Mouse (Mus musculus): ENCODE measurements around the gene Myt1l. TPM values are rescaled to one million over a fixed set of nuclear protein-coding genes. Genes with fewer than 3 reads are reported as not detected.

The Myt1l gene
- polyA plus RNA-seq, 1 experiment, result 369 TPM

DNA sequence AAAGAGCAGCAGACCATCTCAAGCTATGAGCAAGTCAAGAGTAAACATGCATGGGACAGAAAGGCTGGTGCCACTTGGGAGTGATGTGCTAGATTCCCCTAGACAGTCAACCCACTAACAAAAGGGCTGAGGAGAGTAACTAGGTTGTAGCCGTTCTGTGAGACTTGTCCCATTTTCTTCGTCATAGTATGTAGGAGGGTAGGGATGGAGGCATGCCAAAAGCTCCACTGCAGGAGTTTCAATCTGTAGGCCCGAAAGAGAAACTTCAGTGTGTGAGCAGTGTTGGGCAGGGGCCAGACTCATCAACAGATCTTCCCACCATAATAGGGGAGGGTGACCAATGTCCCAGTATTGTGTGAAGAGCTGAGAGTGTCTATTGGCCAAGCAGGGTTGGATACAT, 178.9 kb downstream of the Myt1l start:
- no peak for TF ChIP-seq POLR2A (IDR thresholded peaks at IDR 0.05; ENCODE audit: insufficient read depth, low read depth, low read length)
- H3K4me1 ChIP-seq (ENCODE audit: control insufficient read depth, insufficient read depth, low read length), result peaks cover 14% of the 10 kb centered on the region
- H3K4me3 ChIP-seq (ENCODE audit: insufficient read depth, low read depth, low read length), result no peak overlapping the region
- 41% methylated on average over 3 of the region's 3 CpGs for WGBS
- no peak overlapping the region for H3K27ac ChIP-seq (ENCODE audit: insufficient read depth, low read depth, low read length)

DNA sequence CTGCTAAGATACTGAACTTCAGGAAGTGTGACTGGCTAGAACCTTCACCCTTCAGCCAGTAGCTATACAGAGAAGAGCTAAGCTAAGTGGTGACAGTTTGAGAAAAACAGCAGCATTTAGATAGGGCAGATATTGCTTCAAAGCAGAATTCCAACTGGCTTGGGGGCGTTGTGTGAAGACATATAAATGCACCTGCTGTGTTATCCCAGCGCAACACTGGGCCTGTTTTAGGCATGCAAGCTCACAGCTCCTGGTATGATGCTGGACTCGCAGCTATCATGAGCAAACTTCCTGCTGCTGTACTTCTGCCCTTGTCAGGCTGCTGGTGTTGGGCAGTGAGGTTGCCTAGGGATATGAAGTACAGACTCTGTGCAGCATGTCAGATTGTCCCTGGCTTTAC, 180.0 kb downstream of the Myt1l start:
- 43% methylated on average over 3 of the region's 3 CpGs for whole genome bisulfite sequencing
- H3K27ac ChIP-seq (ENCODE audit: insufficient read depth, low read depth, low read length), result no peak overlapping the region
- no peak overlapping the region for H3K4me3 ChIP-seq (ENCODE audit: insufficient read depth, low read depth, low read length)
- H3K4me1 ChIP-seq (ENCODE audit: control insufficient read depth, insufficient read depth, low read length), result peaks cover 9% of the 10 kb centered on the region
- no peak for TF ChIP-seq CTCF (IDR thresholded peaks at IDR 0.05; ENCODE audit: insufficient read depth, low read depth, low read length)
- no peak for TF ChIP-seq POLR2A (IDR thresholded peaks at IDR 0.05; ENCODE audit: insufficient read depth, low read depth, low read length)

DNA sequence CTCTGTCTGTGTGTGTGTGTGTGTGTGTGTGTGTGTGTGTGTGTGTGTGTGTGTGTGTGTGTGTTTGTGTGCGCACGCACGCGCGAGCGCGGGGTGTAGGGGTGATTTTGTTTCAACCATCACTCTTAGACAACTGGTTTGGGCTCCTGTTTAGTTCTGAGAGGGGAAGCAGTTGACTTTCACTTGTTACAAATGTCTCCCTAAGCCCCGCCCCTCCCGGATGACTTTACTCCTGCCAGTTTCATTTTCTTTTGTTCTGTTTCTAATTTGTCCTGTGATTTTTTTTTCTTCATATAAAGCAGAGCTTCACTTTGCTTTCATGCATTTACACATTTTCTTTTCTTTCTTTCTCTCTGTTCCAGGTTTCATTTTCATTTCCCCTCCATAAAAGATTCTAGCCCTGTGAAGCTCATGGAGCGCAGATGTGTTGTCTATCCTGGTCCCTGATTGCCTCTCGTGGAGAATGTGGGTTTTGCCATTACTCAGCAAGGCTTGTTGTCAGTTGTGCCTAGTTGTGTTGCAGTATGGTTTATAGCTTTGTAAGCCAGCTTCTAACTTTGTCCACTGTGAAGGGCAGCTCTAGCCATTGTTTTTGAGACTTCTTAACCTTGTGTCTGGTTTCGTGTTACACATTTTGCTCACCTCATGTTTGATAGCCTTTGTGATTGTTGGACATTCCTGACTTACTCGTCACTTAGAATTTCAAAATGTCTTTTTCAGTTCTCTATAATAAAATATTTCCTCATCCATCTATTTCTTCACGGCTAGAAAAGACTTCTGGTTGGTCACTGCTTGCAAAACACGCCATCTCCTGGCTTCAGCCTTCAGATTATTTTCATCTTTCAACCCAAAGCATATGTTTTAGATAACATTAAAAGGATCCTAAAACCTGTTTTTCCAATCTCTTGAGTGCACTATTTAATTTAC, 184.9 kb downstream of the Myt1l start:
- H3K4me1 ChIP-seq (ENCODE audit: control insufficient read depth, insufficient read depth, low read length), result peaks cover 3% of the 10 kb centered on the region; the same call in 1 of the 2 replicates
- no peak overlapping the region for H3K4me3 ChIP-seq (ENCODE audit: insufficient read depth, low read depth, low read length)
- WGBS, result 80% methylated on average over 15 of the region's 15 CpGs
- TF ChIP-seq POLR2A (IDR thresholded peaks at IDR 0.05; ENCODE audit: insufficient read depth, low read depth, low read length) (no peak), CTCF (IDR thresholded peaks at IDR 0.05; ENCODE audit: insufficient read depth, low read depth, low read length) (no peak)
- H3K27ac ChIP-seq (ENCODE audit: insufficient read depth, low read depth, low read length), result no peak overlapping the region

DNA sequence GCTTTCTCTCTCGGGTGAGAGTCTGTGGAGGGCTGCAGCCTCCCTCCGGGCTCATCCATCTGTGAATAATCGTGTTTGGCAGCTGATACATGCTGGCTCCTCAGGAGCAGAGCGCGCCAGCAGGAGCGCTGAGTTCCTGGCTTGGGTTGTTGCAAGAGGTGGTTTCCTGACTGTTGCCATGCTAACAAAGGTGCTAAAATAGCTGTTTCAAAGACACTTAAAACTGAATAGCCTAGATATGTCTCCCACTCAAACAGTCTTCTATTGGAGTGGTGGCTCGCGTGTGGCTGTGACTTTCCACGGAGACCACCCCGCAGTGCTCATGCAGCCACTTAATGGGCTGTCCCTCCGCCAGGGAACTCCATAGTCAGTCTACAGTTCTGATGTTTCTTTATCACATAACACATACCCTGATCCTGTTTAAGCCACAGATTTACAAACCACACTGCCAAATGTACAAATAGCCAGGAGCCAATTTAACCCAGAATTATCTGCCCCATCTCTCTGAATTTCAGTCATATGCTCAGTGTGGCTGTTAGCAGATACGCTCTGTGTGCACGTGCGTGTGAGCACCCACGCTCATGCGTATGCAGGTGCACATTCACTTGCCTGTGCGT, 195.6 kb downstream of the Myt1l start:
- no peak overlapping the region for H3K4me3 ChIP-seq (ENCODE audit: insufficient read depth, low read depth, low read length)
- no peak overlapping the region for H3K27ac ChIP-seq (ENCODE audit: insufficient read depth, low read depth, low read length)
- 36% methylated on average over 17 of the region's 17 CpGs for WGBS
- H3K4me1 ChIP-seq (ENCODE audit: control insufficient read depth, insufficient read depth, low read length), result peaks cover 8% of the 10 kb centered on the region
- no peak for TF ChIP-seq POLR2A (IDR thresholded peaks at IDR 0.05; ENCODE audit: insufficient read depth, low read depth, low read length)
- no peak for TF ChIP-seq CTCF (IDR thresholded peaks at IDR 0.05; ENCODE audit: insufficient read depth, low read depth, low read length)

DNA sequence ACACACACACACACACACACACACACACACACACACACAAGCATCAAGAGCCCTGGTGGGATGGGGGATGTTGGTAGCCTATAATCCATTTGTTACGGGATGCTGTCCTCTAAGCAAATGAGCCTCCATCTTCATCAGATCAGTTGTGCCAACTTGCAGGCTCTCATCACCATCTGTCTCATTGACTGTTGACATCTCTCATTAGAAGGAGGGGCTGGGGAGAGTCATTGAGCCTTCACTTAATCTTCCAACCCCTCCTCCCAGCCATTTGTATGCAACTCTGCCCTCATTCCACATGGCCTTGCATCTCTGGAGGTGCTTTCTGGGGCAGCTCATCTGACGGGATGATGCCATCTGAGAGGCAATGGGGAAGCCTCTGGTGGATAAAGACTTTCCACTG, 200.1 kb downstream of the Myt1l start:
- TF ChIP-seq CTCF (IDR thresholded peaks at IDR 0.05; ENCODE audit: insufficient read depth, low read depth, low read length) (no peak), POLR2A (IDR thresholded peaks at IDR 0.05; ENCODE audit: insufficient read depth, low read depth, low read length) (no peak)
- WGBS, result 69% methylated on average over 2 of the region's 2 CpGs
- Histone ChIP-seq H3K4me3 (ENCODE audit: insufficient read depth, low read depth, low read length) (no peak overlapping the region), H3K4me1 (ENCODE audit: control insufficient read depth, insufficient read depth, low read length) (peaks cover 8% of the 10 kb centered on the region), H3K27ac (ENCODE audit: insufficient read depth, low read depth, low read length) (no peak overlapping the region)

DNA sequence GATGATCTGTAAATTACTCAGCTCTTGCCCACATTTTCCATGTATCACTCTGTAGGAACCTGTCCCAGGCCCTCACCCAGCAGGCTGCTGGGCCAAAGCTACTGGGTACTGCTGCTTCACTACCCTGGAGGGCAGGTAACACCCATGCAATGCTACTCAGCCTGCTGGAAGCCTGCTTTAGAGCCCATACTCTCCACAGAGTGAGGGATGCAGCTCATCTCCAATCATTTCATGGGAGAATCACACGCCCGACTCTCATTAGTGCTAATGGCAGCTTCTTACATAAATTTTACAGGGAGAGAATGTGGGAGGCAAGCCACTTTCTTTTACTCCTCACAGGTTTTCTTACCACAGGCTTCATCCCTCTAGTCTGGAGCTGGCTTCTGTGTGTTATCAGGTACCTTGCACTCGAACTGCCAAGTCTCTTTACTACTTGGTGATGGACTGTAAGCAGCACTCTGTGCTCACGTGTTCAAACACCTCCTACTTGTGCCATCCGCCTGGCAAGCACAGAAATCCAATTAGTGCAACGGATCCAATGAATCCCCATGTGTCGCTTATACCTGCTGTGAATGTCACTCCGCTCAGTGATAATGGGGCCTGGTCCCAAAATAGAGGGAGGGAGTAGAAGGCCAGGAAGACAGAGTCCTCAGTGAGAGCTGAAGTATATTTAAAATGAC, 212.3 kb downstream of the Myt1l start:
- 53% methylated on average over 8 of the region's 8 CpGs for WGBS
- TF ChIP-seq POLR2A (IDR thresholded peaks at IDR 0.05; ENCODE audit: insufficient read depth, low read depth, low read length) (no peak), CTCF (IDR thresholded peaks at IDR 0.05; ENCODE audit: insufficient read depth, low read depth, low read length) (no peak)
- Histone ChIP-seq H3K27ac (ENCODE audit: insufficient read depth, low read depth, low read length) (no peak overlapping the region), H3K4me1 (ENCODE audit: control insufficient read depth, insufficient read depth, low read length) (peaks cover 17% of the 10 kb centered on the region), H3K4me3 (ENCODE audit: insufficient read depth, low read depth, low read length) (no peak overlapping the region)

DNA sequence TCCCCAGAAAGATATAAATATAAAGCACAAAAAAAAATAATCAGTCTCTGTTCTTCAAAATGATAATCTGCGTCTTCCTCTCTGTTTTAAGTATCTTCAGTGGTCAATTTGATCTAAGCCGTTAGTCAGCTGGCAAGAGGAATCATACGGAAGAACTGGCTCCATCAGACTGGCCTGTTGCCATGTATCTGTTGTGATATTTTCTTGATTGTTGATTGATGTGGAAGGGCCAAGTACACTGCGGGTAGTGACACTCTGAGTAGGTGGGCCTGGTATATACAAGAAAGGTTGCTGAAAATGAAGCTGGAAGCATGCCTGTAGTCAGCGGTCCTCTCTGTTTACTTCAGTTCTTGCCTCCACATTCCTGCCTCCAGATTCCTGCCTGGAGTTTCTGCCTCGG, 213.0 kb downstream of the Myt1l start:
- no peak overlapping the region for H3K27ac ChIP-seq (ENCODE audit: insufficient read depth, low read depth, low read length)

DNA sequence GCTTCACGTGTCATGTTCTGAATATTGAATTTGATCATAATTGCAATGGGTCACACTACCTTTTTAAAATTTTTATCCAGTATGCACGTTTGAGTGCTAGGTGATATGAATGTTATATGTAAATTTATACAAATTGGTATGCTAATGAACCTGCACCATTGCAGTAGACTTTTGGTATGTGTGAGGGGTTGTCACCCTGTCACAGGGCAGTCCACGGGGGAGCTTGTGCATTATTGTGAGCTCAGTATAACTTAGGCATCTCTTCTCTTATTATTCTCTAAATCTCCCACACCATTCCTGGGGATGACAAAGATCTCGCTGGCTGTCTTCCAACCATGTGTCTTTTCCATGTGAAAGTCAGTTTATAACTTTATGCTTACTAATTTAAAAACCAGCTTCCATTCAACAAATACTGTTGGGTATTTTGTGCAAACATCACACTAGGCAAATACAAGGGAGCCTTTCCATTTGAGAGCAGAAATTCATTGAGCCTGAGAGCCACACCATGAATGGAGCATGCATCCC, 222.5 kb downstream of the Myt1l start:
- WGBS, result 64% methylated on average over 4 of the region's 4 CpGs
- Histone ChIP-seq H3K27ac (ENCODE audit: insufficient read depth, low read depth, low read length) (no peak overlapping the region), H3K4me1 (ENCODE audit: control insufficient read depth, insufficient read depth, low read length) (peaks cover 3% of the 10 kb centered on the region; the same call in 1 of the 2 replicates), H3K4me3 (ENCODE audit: insufficient read depth, low read depth, low read length) (no peak overlapping the region)
- no peak for TF ChIP-seq POLR2A (IDR thresholded peaks at IDR 0.05; ENCODE audit: insufficient read depth, low read depth, low read length)
- TF ChIP-seq CTCF (IDR thresholded peaks at IDR 0.05; ENCODE audit: insufficient read depth, low read depth, low read length), result no peak

More for the DNA sequence above, 213.0 kb downstream of the Myt1l start:
- whole genome bisulfite sequencing, result 84% methylated on average over 6 of the region's 6 CpGs
- TF ChIP-seq POLR2A (IDR thresholded peaks at IDR 0.05; ENCODE audit: insufficient read depth, low read depth, low read length) (no peak), CTCF (IDR thresholded peaks at IDR 0.05; ENCODE audit: insufficient read depth, low read depth, low read length) (no peak)
- no peak overlapping the region for H3K4me3 ChIP-seq (ENCODE audit: insufficient read depth, low read depth, low read length)
- H3K4me1 ChIP-seq (ENCODE audit: control insufficient read depth, insufficient read depth, low read length), result peaks cover 14% of the 10 kb centered on the region
